Mouse (Mus musculus) intestine, embryonic 14.5 days (tissue): ENCODE results near the gene Zfp568. TPM values are rescaled to one million over a fixed set of nuclear protein-coding genes. Genes with fewer than 3 reads are reported as not detected.

Experiments used
- ATAC-seq: fragments of 200-750 bp; cut with Nextera tagmentation; replicated peaks from 2 replicates; pipeline ENCODE4 v1.8.0; 2017; ENCODE audit warnings: low read depth, moderate number of reproducible peaks, moderate TSS enrichment, moderate library complexity; ENCODE audit not compliant: low FRiP score, low TSS enrichment
- DNase-seq: peaks from one replicate; pipeline ENCODE4 v3.0.0-alpha.2; 2018; ENCODE audit warnings: low spot score
- H3K27ac ChIP-seq: fragments of 300-500 bp; sonication (generic); 2 replicates; pipeline ENCODE4 v1.5.1; 2014; ENCODE audit warnings: low read depth, mild to moderate bottlenecking, control low read depth
- H3K27me3 ChIP-seq: fragments of 300-500 bp; sonication (generic); replicated peaks from 2 replicates; pipeline ENCODE4 v1.6.1; 2014; ENCODE audit warnings: low read length, control low read depth; ENCODE audit not compliant: control insufficient read depth, insufficient read depth
- H3K36me3 ChIP-seq: fragments of 300-500 bp; sonication (generic); 2 replicates; pipeline ENCODE4 v1.6.1; 2014; ENCODE audit warnings: low read length, control low read depth; ENCODE audit not compliant: control insufficient read depth, insufficient read depth
- H3K4me1 ChIP-seq: fragments of 300-500 bp; sonication (generic); replicated peaks from 2 replicates; pipeline ENCODE4 v1.6.1; 2014; ENCODE audit warnings: low read length, control low read depth, mixed read lengths; ENCODE audit not compliant: control insufficient read depth, insufficient read depth
- H3K4me2 ChIP-seq: fragments of 300-500 bp; sonication (generic); 2 replicates; pipeline ENCODE4 v1.6.1; 2014; ENCODE audit warnings: low read length
- H3K4me3 ChIP-seq: fragments of 300-500 bp; sonication (generic); 2 replicates; pipeline ENCODE4 v1.5.1; 2014; ENCODE audit warnings: low read depth, low read length, control low read depth, mixed read lengths
- H3K9ac ChIP-seq: fragments of 300-500 bp; sonication (generic); 2 replicates; pipeline ENCODE4 v1.6.1; 2014; ENCODE audit warnings: mild to moderate bottlenecking, low read length
- H3K9me3 ChIP-seq: fragments of 300-500 bp; sonication (generic); 2 replicates; pipeline ENCODE4 v1.6.1; 2016; ENCODE audit warnings: low read length, control low read depth; ENCODE audit not compliant: control insufficient read depth
- WGBS: fragments of 180-500 bp; shearing (Covaris S2); extraction: QIAGEN DNeasy Blood & Tissue Kit; methylation state at CpG from one replicate; pipeline ENCODE4 v1.1.7; 2014; 5-methylcytosine and 5-hydroxymethylcytosine counted together
- polyA plus RNA-seq: library from polyadenylated mRNA; unstranded; fragments of >200 nt; fragmentation: Nextera tagmentation; extraction: Ambion mirVana; gene quantifications from 2 replicates; pipeline ENCODE4 v1.2.1, GENCODE M21; 2014

The Zfp568 gene
- polyA plus RNA-seq, 1 experiment from 2014 or later: 19.5 TPM

- H3K4me2 ChIP-seq: no peak overlapping the region
Observed at GRCm38 (mm10) chr7:29981860-29982259, 1.9 kb upstream of the Zfp568 start.

GRCm38 (mm10) chr7:29982341-29982740 lies 1.4 kb upstream of the Zfp568 start:
- WGBS: 77% methylated on average over 4 of the region's 4 CpGs
- H3K27me3 ChIP-seq: no peaks in the 10 kb centered on the region

More at GRCm38 (mm10) chr7:29981860-29982259, 1.9 kb upstream of the Zfp568 start:
- Histone ChIP-seq H3K4me1 (peaks cover 22% of the 10 kb centered on the region), H3K4me3 (no peak overlapping the region), H3K9ac (no peak overlapping the region), H3K27ac (no peak overlapping the region), H3K36me3 (peaks cover 13% of the 10 kb centered on the region), H3K9me3 (0 out of 2 replicates have a peak, but pooled peaks cover 2% of the 10 kb centered on the region), H3K27me3 (no peaks in the 10 kb centered on the region)
- ATAC-seq: no peak
- no peak for DNase-seq
- 68% methylated on average over 3 of the region's 3 CpGs for WGBS

GRCm38 (mm10) chr7:29982931-29983330 lies 824 bp upstream of the Zfp568 start:
- H3K4me1 ChIP-seq: peaks cover 22% of the 10 kb centered on the region
- peak overlapping the region; percentile 87 for H3K9ac ChIP-seq
- peaks cover 23% of the 10 kb centered on the region for H3K36me3 ChIP-seq
- H3K4me3 ChIP-seq: peak overlapping the region; percentile 78
- H3K27ac ChIP-seq: peak overlapping the region; percentile 97; the same call in 1 of the 2 replicates
- peak; percentile 53 for DNase-seq
- H3K9me3 ChIP-seq: 0 out of 2 replicates have a peak, but pooled peaks cover 2% of the 10 kb centered on the region
- 23% methylated on average over 6 of the region's 6 CpGs for WGBS
- ATAC-seq: no peak
- H3K27me3 ChIP-seq: no peaks in the 10 kb centered on the region
- H3K4me2 ChIP-seq: peak overlapping the region; percentile 70

More at GRCm38 (mm10) chr7:29982341-29982740, 1.4 kb upstream of the Zfp568 start:
- Histone ChIP-seq H3K4me1 (peaks cover 22% of the 10 kb centered on the region), H3K9ac (no peak overlapping the region), H3K9me3 (0 out of 2 replicates have a peak, but pooled peaks cover 2% of the 10 kb centered on the region), H3K27ac (no peak overlapping the region), H3K36me3 (peaks cover 17% of the 10 kb centered on the region), H3K4me2 (peak overlapping the region; percentile 70), H3K4me3 (no peak overlapping the region)
- ATAC-seq: no peak
- no peak for DNase-seq

GRCm38 (mm10) chr7:29983340-29983689 lies 440 bp upstream of the Zfp568 start:
- Histone ChIP-seq H3K4me3 (peak overlapping the region; percentile 78), H3K4me2 (peak overlapping the region; percentile 70), H3K27ac (peak overlapping the region; percentile 97), H3K9ac (peak overlapping the region; percentile 87), H3K27me3 (no peaks in the 10 kb centered on the region), H3K4me1 (peaks cover 22% of the 10 kb centered on the region), H3K9me3 (0 out of 2 replicates have a peak, but pooled peaks cover 2% of the 10 kb centered on the region), H3K36me3 (peaks cover 27% of the 10 kb centered on the region)
- ATAC-seq (no peak), DNase-seq (no peak)
- WGBS: under 1% methylated on average over 8 of the region's 8 CpGs

GRCm38 (mm10) chr7:29986101-29986500 lies 2.3 kb downstream of the Zfp568 start:
- no peak for ATAC-seq
- Histone ChIP-seq H3K36me3 (peaks cover 49% of the 10 kb centered on the region), H3K4me2 (0 out of 2 replicates have a peak overlapping the region, but pooled peaks have one; percentile 2), H3K9ac (no peak overlapping the region), H3K4me1 (peaks cover 22% of the 10 kb centered on the region), H3K27me3 (no peaks in the 10 kb centered on the region), H3K4me3 (no peak overlapping the region), H3K9me3 (no peaks in the 10 kb centered on the region), H3K27ac (no peak overlapping the region)
- DNase-seq: no peak
- WGBS: 67% methylated on average over 8 of the region's 8 CpGs

GRCm38 (mm10) chr7:29987551-29987950 lies 3.8 kb downstream of the Zfp568 start:
- no peak overlapping the region for H3K4me3 ChIP-seq
- 96% methylated on average over 5 of the region's 5 CpGs for WGBS
- peaks cover 11% of the 10 kb centered on the region for H3K4me1 ChIP-seq
- H3K27me3 ChIP-seq: no peaks in the 10 kb centered on the region
- H3K36me3 ChIP-seq: peaks cover 61% of the 10 kb centered on the region
- no peak overlapping the region for H3K4me2 ChIP-seq
- H3K27ac ChIP-seq: no peak overlapping the region
- H3K9ac ChIP-seq: no peak overlapping the region
- no peak for DNase-seq
- H3K9me3 ChIP-seq: no peaks in the 10 kb centered on the region
- no peak for ATAC-seq

GRCm38 (mm10) chr7:29989031-29989430 lies 5.3 kb downstream of the Zfp568 start:
- Histone ChIP-seq H3K9ac (no peak overlapping the region), H3K4me1 (peaks cover 5% of the 10 kb centered on the region; the same call in 1 of the 2 replicates), H3K9me3 (no peaks in the 10 kb centered on the region), H3K4me2 (no peak overlapping the region), H3K36me3 (peaks cover 73% of the 10 kb centered on the region), H3K27me3 (no peaks in the 10 kb centered on the region), H3K27ac (no peak overlapping the region), H3K4me3 (no peak overlapping the region)
- 82% methylated on average over 11 of the region's 11 CpGs for WGBS
- DNase-seq (peak; percentile 59), ATAC-seq (peak; percentile 78)

- WGBS: 94% methylated on average over 8 of the region's 8 CpGs
- Histone ChIP-seq H3K36me3 (peaks cover 74% of the 10 kb centered on the region), H3K4me3 (no peak overlapping the region), H3K9me3 (no peaks in the 10 kb centered on the region), H3K4me2 (no peak overlapping the region), H3K27me3 (no peaks in the 10 kb centered on the region), H3K9ac (no peak overlapping the region), H3K27ac (no peak overlapping the region), H3K4me1 (no peaks in the 10 kb centered on the region)
- DNase-seq (no peak), ATAC-seq (no peak)
Observed at GRCm38 (mm10) chr7:29992698-29993097, 8.9 kb downstream of the Zfp568 start.

- Histone ChIP-seq H3K27me3 (no peaks in the 10 kb centered on the region), H3K4me1 (no peaks in the 10 kb centered on the region), H3K4me3 (no peak overlapping the region), H3K36me3 (peaks cover 75% of the 10 kb centered on the region), H3K27ac (no peak overlapping the region), H3K9me3 (no peaks in the 10 kb centered on the region), H3K9ac (no peak overlapping the region), H3K4me2 (no peak overlapping the region)
- DNase-seq (no peak), ATAC-seq (no peak)
- 97% methylated on average over 9 of the region's 9 CpGs for WGBS
Observed at GRCm38 (mm10) chr7:29993340-29993739, 9.6 kb downstream of the Zfp568 start.
